Mouse (Mus musculus): ENCODE results near the gene Wdtc1.

GRCm38 (mm10) chr4:133268931-133269330 is 84.3 kb downstream of the Wdtc1 start:
- TF ChIP-seq POLR2A (IDR thresholded peaks at IDR 0.05; ENCODE audit: borderline replicate concordance, low read depth, low read length), result no peak
- TF ChIP-seq CTCF (IDR thresholded peaks at IDR 0.05; ENCODE audit: low read depth, low read length), result no peak
